Mouse (Mus musculus) forebrain, embryonic 16.5 days (tissue): Measurements from ENCODE around the gene Pkn3. TPM values are rescaled to one million over a fixed set of nuclear protein-coding genes. Genes with fewer than 3 reads are reported as not detected.

ENCODE experiments used
- polyA plus RNA-seq: library from polyadenylated mRNA; unstranded; fragments of >200 nt; fragmentation: Nextera tagmentation; extraction: Ambion mirVana; gene quantifications from 2 replicates; pipeline ENCODE4 v1.2.1, GENCODE M21; 2015

The Pkn3 gene
- polyA plus RNA-seq, 1 experiment from 2014 or later: 2.6 TPM

Other genes with a start within 250 kb of the Pkn3 start
- gene Cercam, start 208.5 kb upstream of the Pkn3 start, polyA plus RNA-seq: 7.3 and 8.4 TPM in 2 replicates
- 61.4 and 73.7 TPM in 2 replicates for gene Odf2, start 188.5 kb upstream of the Pkn3 start, polyA plus RNA-seq
- 98.6 and 101 TPM in 2 replicates for gene Gle1, start 142.3 kb upstream of the Pkn3 start, polyA plus RNA-seq
- 243 and 294 TPM in 2 replicates for gene Sptan1, start 112.1 kb upstream of the Pkn3 start, polyA plus RNA-seq
- 70.2 and 83.3 TPM in 2 replicates for gene Wdr34, start 28.8 kb upstream of the Pkn3 start, polyA plus RNA-seq
- 407 and 435 TPM in 2 replicates for gene Set, start 20.3 kb upstream of the Pkn3 start, polyA plus RNA-seq
- 17.8 and 19.0 TPM in 2 replicates for gene Zdhhc12, start 16.0 kb downstream of the Pkn3 start, polyA plus RNA-seq
- gene Zer1, start 46.9 kb downstream of the Pkn3 start, polyA plus RNA-seq: 10.9 and 16.5 TPM in 2 replicates
- 10.5 and 12.7 TPM in 2 replicates for gene Tbc1d13, start 56.1 kb downstream of the Pkn3 start, polyA plus RNA-seq
- 10.7 and 13.3 TPM in 2 replicates for gene Endog, start 93.8 kb downstream of the Pkn3 start, polyA plus RNA-seq
- gene Spout1, start 100.8 kb downstream of the Pkn3 start, polyA plus RNA-seq: 63.8 and 65.9 TPM in 2 replicates
- gene Kyat1, start 128.2 kb downstream of the Pkn3 start, polyA plus RNA-seq: 15.4 and 16.3 TPM in 2 replicates
- gene Lrrc8a, start 160.0 kb downstream of the Pkn3 start, polyA plus RNA-seq: 58.9 and 59.7 TPM in 2 replicates
- 0.46 and 0.58 TPM in 2 replicates for gene Gm28035, start 162.9 kb downstream of the Pkn3 start, polyA plus RNA-seq
- gene Phyhd1, start 188.5 kb downstream of the Pkn3 start, polyA plus RNA-seq: 9.4 and 9.5 TPM in 2 replicates
- not detected in 2 replicates for gene Gm28038, start 203.4 kb downstream of the Pkn3 start, polyA plus RNA-seq
- gene Dolk, start 208.7 kb downstream of the Pkn3 start, polyA plus RNA-seq: 30.2 and 35.9 TPM in 2 replicates
- 25.3 and 26.2 TPM in 2 replicates for gene Nup188, start 208.7 kb downstream of the Pkn3 start, polyA plus RNA-seq